Mouse (Mus musculus) C2C12 (cell line): ENCODE results near the gene Gm26602.

Experiments used
- CEBPB ChIP-seq: IDR thresholded peaks from one replicate; pipeline ENCODE4 v1.6.1; 2011; ENCODE audit warnings: low read depth, mild to moderate bottlenecking, control low read depth, moderate library complexity
- CTCF ChIP-seq: IDR thresholded peaks from one replicate; pipeline ENCODE4 v1.5.1; 2011; ENCODE audit not compliant: control insufficient read depth, insufficient read depth, insufficient read length
- MAX ChIP-seq: IDR thresholded peaks from one replicate; pipeline ENCODE4 v1.6.1; 2011; ENCODE audit warnings: mild to moderate bottlenecking, control low read depth
- USF1 ChIP-seq: IDR thresholded peaks from one replicate; pipeline ENCODE4 v1.6.1; 2011; ENCODE audit warnings: low read depth, mild to moderate bottlenecking, control low read depth, moderate library complexity

GRCm38 (mm10) chr10:79890670-79891069 is 20.0 kb upstream of the Gm26602 start, which contains the start of gene Cfd:
- no peak for TF ChIP-seq CTCF
- no peak for TF ChIP-seq USF1
- TF ChIP-seq MAX: no peak
- no peak for TF ChIP-seq CEBPB
